Mouse (Mus musculus): Measurements from ENCODE around the gene Tfap2b. TPM values are rescaled to one million over a fixed set of nuclear protein-coding genes. Genes with fewer than 3 reads are reported as not detected.

Gene Tfap2b
- polyA plus RNA-seq, 1 experiment, result not detected

GRCm38 (mm10) chr1:19232743-19233142 lies 24.0 kb downstream of the Tfap2b start:
- no peak for DNase-seq (ENCODE audit: low read depth in 1 of 2, low spot score in 2 of 2)
- H3K36me3 ChIP-seq (ENCODE audit: control insufficient read depth, insufficient read depth, low read length), result no peaks in the 10 kb centered on the region
- peaks cover 1% of the 10 kb centered on the region; the same call in 1 of the 2 replicates for H3K27me3 ChIP-seq (ENCODE audit: control insufficient read depth, insufficient read depth, low read length)
- WGBS, result 0% methylated on average over 1 of the region's 1 CpGs
- no peaks in the 10 kb centered on the region for H3K4me1 ChIP-seq (ENCODE audit: control insufficient read depth, insufficient read depth, insufficient read length)
- H3K27ac ChIP-seq (ENCODE audit: insufficient read depth, low read length), result no peak overlapping the region
- TF ChIP-seq POLR2A (IDR thresholded peaks at IDR 0.05; ENCODE audit: low read depth, low read length), result no peak
- TF ChIP-seq CTCF (IDR thresholded peaks at IDR 0.05; ENCODE audit: extremely low read depth, insufficient read depth, insufficient read length, insufficient replicate concordance), result no peak
- H3K4me3 ChIP-seq (ENCODE audit: extremely low read depth, insufficient read depth, insufficient read length), result no peak overlapping the region

GRCm38 (mm10) chr1:19233857-19234256 lies 25.1 kb downstream of the Tfap2b start:
- Histone ChIP-seq H3K27me3 (ENCODE audit: control insufficient read depth, insufficient read depth, low read length) (peaks cover 1% of the 10 kb centered on the region; the same call in 1 of the 2 replicates), H3K36me3 (ENCODE audit: control insufficient read depth, insufficient read depth, low read length) (no peaks in the 10 kb centered on the region), H3K4me1 (ENCODE audit: control insufficient read depth, insufficient read depth, insufficient read length) (no peaks in the 10 kb centered on the region), H3K4me3 (ENCODE audit: extremely low read depth, insufficient read depth, insufficient read length) (no peak overlapping the region), H3K27ac (ENCODE audit: insufficient read depth, low read length) (no peak overlapping the region)
- TF ChIP-seq POLR2A (IDR thresholded peaks at IDR 0.05; ENCODE audit: low read depth, low read length), result no peak
- no peak for TF ChIP-seq CTCF (IDR thresholded peaks at IDR 0.05; ENCODE audit: extremely low read depth, insufficient read depth, insufficient read length, insufficient replicate concordance)
- WGBS, result 8% methylated on average over 19 of the region's 19 CpGs
- DNase-seq (ENCODE audit: low read depth in 1 of 2, low spot score in 2 of 2), result no peak

GRCm38 (mm10) chr1:19234432-19235205 lies 25.9 kb downstream of the Tfap2b start:
- no peak for TF ChIP-seq CTCF (IDR thresholded peaks at IDR 0.05; ENCODE audit: extremely low read depth, insufficient read depth, insufficient read length, insufficient replicate concordance)
- TF ChIP-seq POLR2A (IDR thresholded peaks at IDR 0.05; ENCODE audit: low read depth, low read length), result no peak

GRCm38 (mm10) chr1:19236051-19236450 lies 27.3 kb downstream of the Tfap2b start:
- no peak overlapping the region for H3K4me3 ChIP-seq (ENCODE audit: extremely low read depth, insufficient read depth, insufficient read length)
- no peak for DNase-seq (ENCODE audit: low read depth in 1 of 2, low spot score in 2 of 2)
- peaks cover 1% of the 10 kb centered on the region; the same call in 1 of the 2 replicates for H3K27me3 ChIP-seq (ENCODE audit: control insufficient read depth, insufficient read depth, low read length)
- TF ChIP-seq CTCF (IDR thresholded peaks at IDR 0.05; ENCODE audit: extremely low read depth, insufficient read depth, insufficient read length, insufficient replicate concordance) (no peak), POLR2A (IDR thresholded peaks at IDR 0.05; ENCODE audit: low read depth, low read length) (no peak)
- no peak overlapping the region for H3K27ac ChIP-seq (ENCODE audit: insufficient read depth, low read length)
- no peaks in the 10 kb centered on the region for H3K4me1 ChIP-seq (ENCODE audit: control insufficient read depth, insufficient read depth, insufficient read length)
- no peaks in the 10 kb centered on the region for H3K36me3 ChIP-seq (ENCODE audit: control insufficient read depth, insufficient read depth, low read length)
- WGBS, result 6% methylated on average over 5 of the region's 5 CpGs

More at GRCm38 (mm10) chr1:19234432-19235205, 25.9 kb downstream of the Tfap2b start:
- Histone ChIP-seq H3K4me3 (ENCODE audit: extremely low read depth, insufficient read depth, insufficient read length) (no peak overlapping the region), H3K4me1 (ENCODE audit: control insufficient read depth, insufficient read depth, insufficient read length) (no peaks in the 10 kb centered on the region), H3K27ac (ENCODE audit: insufficient read depth, low read length) (no peak overlapping the region), H3K36me3 (ENCODE audit: control insufficient read depth, insufficient read depth, low read length) (no peaks in the 10 kb centered on the region), H3K27me3 (ENCODE audit: control insufficient read depth, insufficient read depth, low read length) (peaks cover 1% of the 10 kb centered on the region; the same call in 1 of the 2 replicates)
- WGBS, result 4% methylated on average over 31 of the region's 31 CpGs
- DNase-seq (ENCODE audit: low read depth in 1 of 2, low spot score in 2 of 2), result no peak

GRCm38 (mm10) chr1:19236591-19236990 lies 27.9 kb downstream of the Tfap2b start:
- 7% methylated on average over 21 of the region's 21 CpGs for WGBS
- no peak for TF ChIP-seq CTCF (IDR thresholded peaks at IDR 0.05; ENCODE audit: extremely low read depth, insufficient read depth, insufficient read length, insufficient replicate concordance)
- no peak for TF ChIP-seq POLR2A (IDR thresholded peaks at IDR 0.05; ENCODE audit: low read depth, low read length)
- Histone ChIP-seq H3K27me3 (ENCODE audit: control insufficient read depth, insufficient read depth, low read length) (peaks cover 1% of the 10 kb centered on the region; the same call in 1 of the 2 replicates), H3K4me1 (ENCODE audit: control insufficient read depth, insufficient read depth, insufficient read length) (no peaks in the 10 kb centered on the region), H3K27ac (ENCODE audit: insufficient read depth, low read length) (no peak overlapping the region), H3K4me3 (ENCODE audit: extremely low read depth, insufficient read depth, insufficient read length) (no peak overlapping the region), H3K36me3 (ENCODE audit: control insufficient read depth, insufficient read depth, low read length) (no peaks in the 10 kb centered on the region)
- no peak for DNase-seq (ENCODE audit: low read depth in 1 of 2, low spot score in 2 of 2)

GRCm38 (mm10) chr1:19237061-19237460 lies 28.3 kb downstream of the Tfap2b start:
- WGBS, result 5% methylated on average over 9 of the region's 9 CpGs
- H3K36me3 ChIP-seq (ENCODE audit: control insufficient read depth, insufficient read depth, low read length), result no peaks in the 10 kb centered on the region
- TF ChIP-seq CTCF (IDR thresholded peaks at IDR 0.05; ENCODE audit: extremely low read depth, insufficient read depth, insufficient read length, insufficient replicate concordance) (no peak), POLR2A (IDR thresholded peaks at IDR 0.05; ENCODE audit: low read depth, low read length) (no peak)
- H3K27ac ChIP-seq (ENCODE audit: insufficient read depth, low read length), result no peak overlapping the region
- no peak for DNase-seq (ENCODE audit: low read depth in 1 of 2, low spot score in 2 of 2)
- H3K27me3 ChIP-seq (ENCODE audit: control insufficient read depth, insufficient read depth, low read length), result peaks cover 1% of the 10 kb centered on the region; the same call in 1 of the 2 replicates
- no peak overlapping the region for H3K4me3 ChIP-seq (ENCODE audit: extremely low read depth, insufficient read depth, insufficient read length)
- H3K4me1 ChIP-seq (ENCODE audit: control insufficient read depth, insufficient read depth, insufficient read length), result no peaks in the 10 kb centered on the region
